Mouse (Mus musculus): ENCODE measurements around the gene Brap. TPM values are rescaled to one million over a fixed set of nuclear protein-coding genes. Genes with fewer than 3 reads are reported as not detected.

Gene Brap
- total and polyA plus RNA-seq, 3 experiments, result 40.3 to 176 (median 42.4) TPM

DNA sequence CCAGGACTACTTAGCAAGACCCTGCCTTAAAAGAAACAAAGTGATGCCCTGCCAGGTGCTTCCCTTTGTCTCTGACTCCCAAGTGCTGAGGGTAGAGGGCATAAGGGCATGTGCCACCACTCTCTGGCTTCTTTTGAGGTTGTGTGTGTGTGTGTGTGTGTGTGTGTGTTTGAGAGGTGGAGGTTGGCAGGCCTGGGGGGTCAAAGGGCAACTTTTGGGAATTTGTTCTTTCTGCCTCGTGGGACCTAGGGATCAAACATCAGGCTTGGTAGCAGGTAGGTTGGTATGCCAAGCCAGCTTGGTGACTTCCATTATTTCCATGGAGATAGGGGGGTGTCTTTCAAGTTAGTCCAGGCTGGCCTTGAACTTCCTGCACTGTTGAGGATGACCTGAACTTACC, 43.0 kb downstream of the Brap start:
- H3K4me1 ChIP-seq (ENCODE audit: control insufficient read depth in 1 of 2, insufficient read depth in 2 of 2, low read length in 2 of 2), result peaks cover 7 to 10% of the 10 kb centered on the region in 2 experiments; a peak in 3 of 4 replicates
- TF ChIP-seq ETS1 (IDR thresholded peaks at IDR 0.05; ENCODE audit: low read depth, low read length) (no peak), MAZ (IDR thresholded peaks at IDR 0.05; ENCODE audit: low read depth, low read length) (no peak), POLR2A (IDR thresholded peaks at IDR 0.05; ENCODE audit: control insufficient read depth in 1 of 2, insufficient read depth in 1 of 2, low read depth in 1 of 2, low read length in 2 of 2, poor library complexity in 1 of 2) (no peak), USF1 (IDR thresholded peaks at IDR 0.05; ENCODE audit: low read depth, low read length) (no peak), SMC3 (IDR thresholded peaks at IDR 0.05; ENCODE audit: low read depth, low read length) (no peak), ZNF384 (IDR thresholded peaks at IDR 0.05; ENCODE audit: low read depth, low read length) (no peak), TBP (IDR thresholded peaks at IDR 0.05; ENCODE audit: low read depth, low read length) (no peak), CTCF (IDR thresholded peaks at IDR 0.05 in 2 of 3, conservative IDR thresholded peaks at IDR 0.05 in 1 of 3; ENCODE audit: control insufficient read depth in 1 of 3, insufficient read depth in 1 of 3, low read depth in 2 of 3, low read length in 3 of 3, poor library complexity in 1 of 3, severe bottlenecking in 1 of 3) (no peak), POLR2AphosphoS2 (IDR thresholded peaks at IDR 0.05; ENCODE audit: low read length) (no peak), SIN3A (IDR thresholded peaks at IDR 0.05; ENCODE audit: low read length) (no peak), EP300 (IDR thresholded peaks at IDR 0.05; ENCODE audit: low read depth in 1 of 2, low read length in 2 of 2) (no peak), NRF1 (IDR thresholded peaks at IDR 0.05; ENCODE audit: insufficient read depth, low read depth, low read length, poor library complexity, severe bottlenecking) (no peak), MYB (IDR thresholded peaks at IDR 0.05; ENCODE audit: low read depth, low read length) (no peak), ELF1 (IDR thresholded peaks at IDR 0.05; ENCODE audit: low read depth, low read length) (no peak), UBTF (IDR thresholded peaks at IDR 0.05; ENCODE audit: borderline replicate concordance, insufficient read depth, low read depth, low read length) (no peak), MAX (IDR thresholded peaks at IDR 0.05; ENCODE audit: low read length) (no peak), BHLHE40 (IDR thresholded peaks at IDR 0.05; ENCODE audit: borderline replicate concordance, low read depth, low read length) (no peak), MAFK (IDR thresholded peaks at IDR 0.05; ENCODE audit: borderline replicate concordance, low read depth, low read length) (no peak), GATA1 (IDR thresholded peaks at IDR 0.05; ENCODE audit: low read depth, low read length) (no peak), TCF12 (IDR thresholded peaks at IDR 0.05; ENCODE audit: low read depth, low read length) (no peak)
- no peak overlapping the region for H3K27ac ChIP-seq (ENCODE audit: control insufficient read depth, low read depth, low read length)
- no peaks in the 10 kb centered on the region for H3K27me3 ChIP-seq (ENCODE audit: control insufficient read depth in 1 of 2, insufficient read depth in 2 of 2, low read length in 2 of 2)
- no peaks in the 10 kb centered on the region for H3K9me3 ChIP-seq (replicated peaks; ENCODE audit: insufficient read depth, low read length)
- H3K9ac ChIP-seq (ENCODE audit: control insufficient read depth, low read depth, low read length, poor library complexity, severe bottlenecking), result no peak overlapping the region
- H3K36me3 ChIP-seq (ENCODE audit: control insufficient read depth in 1 of 2, insufficient read depth in 2 of 2, low read length in 2 of 2), result peaks cover 0 to 7% of the 10 kb centered on the region in 2 experiments; a peak in 2 of 4 replicates
- no peak overlapping the region for H3K4me3 ChIP-seq (ENCODE audit: control insufficient read depth in 1 of 2, insufficient read depth in 1 of 2, low read depth in 2 of 2, low read length in 2 of 2)
- no peaks in the 10 kb centered on the region for H3K79me2 ChIP-seq (ENCODE audit: control insufficient read depth, insufficient read depth, low read length, poor library complexity)
- DNase-seq (ENCODE audit: low read depth, low spot score), result no peak

DNA sequence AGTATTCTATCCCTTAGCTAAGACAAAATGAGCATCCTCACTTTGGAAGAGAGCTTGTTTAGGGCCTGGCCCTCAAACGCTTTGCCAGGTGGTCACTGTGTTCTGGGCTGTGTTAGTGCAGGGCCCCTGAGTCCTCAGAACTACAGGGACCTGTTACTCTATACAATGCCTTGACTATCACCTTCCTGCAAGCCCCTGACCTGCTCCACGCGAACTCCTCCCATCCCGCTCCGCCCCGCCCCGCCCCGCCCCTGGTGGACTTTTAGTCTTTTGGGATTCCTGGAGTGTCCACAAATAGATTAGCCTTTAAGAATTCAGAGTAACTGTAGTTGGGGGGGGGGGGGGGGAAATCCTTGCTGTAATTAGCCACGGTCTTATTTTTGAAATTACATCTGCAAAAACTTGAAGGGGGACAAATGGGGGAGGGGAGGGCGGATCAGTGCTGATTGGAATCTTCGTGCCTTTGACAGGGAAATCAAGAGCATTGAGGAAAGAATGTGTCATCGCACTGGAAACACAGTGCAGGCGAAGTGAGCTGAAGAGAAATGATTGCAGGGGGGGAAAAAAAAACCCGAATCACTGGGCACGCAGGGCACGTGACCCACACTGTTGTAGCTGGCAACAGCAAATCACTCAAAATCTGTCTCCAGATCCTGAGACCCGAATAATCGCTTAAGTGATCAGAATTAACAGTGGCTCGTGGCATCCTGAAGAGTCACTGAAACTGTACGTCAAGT, 44.3 kb downstream of the Brap start:
- Histone ChIP-seq H3K9me3 (replicated peaks; ENCODE audit: insufficient read depth, low read length) (no peaks in the 10 kb centered on the region), H3K4me3 (ENCODE audit: control insufficient read depth in 1 of 2, insufficient read depth in 1 of 2, low read depth in 2 of 2, low read length in 2 of 2) (no peak overlapping the region), H3K27me3 (ENCODE audit: control insufficient read depth in 1 of 2, insufficient read depth in 2 of 2, low read length in 2 of 2) (no peaks in the 10 kb centered on the region), H3K27ac (ENCODE audit: control insufficient read depth, low read depth, low read length) (no peak overlapping the region), H3K4me1 (ENCODE audit: control insufficient read depth in 1 of 2, insufficient read depth in 2 of 2, low read length in 2 of 2) (peaks cover 7 to 10% of the 10 kb centered on the region in 2 experiments; a peak in 3 of 4 replicates), H3K36me3 (ENCODE audit: control insufficient read depth in 1 of 2, insufficient read depth in 2 of 2, low read length in 2 of 2) (peaks cover 0 to 7% of the 10 kb centered on the region in 2 experiments; a peak in 2 of 4 replicates), H3K79me2 (ENCODE audit: control insufficient read depth, insufficient read depth, low read length, poor library complexity) (no peaks in the 10 kb centered on the region), H3K9ac (ENCODE audit: control insufficient read depth, low read depth, low read length, poor library complexity, severe bottlenecking) (no peak overlapping the region)
- no peak for TF ChIP-seq TAL1 (IDR thresholded peaks at IDR 0.05; ENCODE audit: low read length)
- no peak for TF ChIP-seq GATA1 (IDR thresholded peaks at IDR 0.05; ENCODE audit: low read depth, low read length)
- no peak for TF ChIP-seq SIN3A (IDR thresholded peaks at IDR 0.05; ENCODE audit: low read length)
- TF ChIP-seq POLR2AphosphoS5 (IDR thresholded peaks at IDR 0.05; ENCODE audit: borderline replicate concordance, low read depth, low read length), result no peak
- no peak for TF ChIP-seq TBP (IDR thresholded peaks at IDR 0.05; ENCODE audit: low read depth, low read length)
- no peak for TF ChIP-seq EP300 (IDR thresholded peaks at IDR 0.05; ENCODE audit: low read depth in 1 of 2, low read length in 2 of 2)
- no peak for TF ChIP-seq GABPA (IDR thresholded peaks at IDR 0.05; ENCODE audit: low read depth, low read length)
- no peak for TF ChIP-seq E2F4 (IDR thresholded peaks at IDR 0.05; ENCODE audit: borderline replicate concordance, low read depth, low read length)
- TF ChIP-seq NRF1 (IDR thresholded peaks at IDR 0.05; ENCODE audit: insufficient read depth, low read depth, low read length, poor library complexity, severe bottlenecking), result no peak
- no peak for TF ChIP-seq NELFE (IDR thresholded peaks at IDR 0.05; ENCODE audit: low read depth, low read length)
- TF ChIP-seq ZNF384 (IDR thresholded peaks at IDR 0.05; ENCODE audit: low read depth, low read length), result no peak
- no peak for TF ChIP-seq CHD1 (IDR thresholded peaks at IDR 0.05; ENCODE audit: low read depth, low read length)
- TF ChIP-seq POLR2AphosphoS2 (IDR thresholded peaks at IDR 0.05; ENCODE audit: low read length), result no peak
- TF ChIP-seq TCF12 (IDR thresholded peaks at IDR 0.05; ENCODE audit: low read depth, low read length), result no peak
- TF ChIP-seq MXI1 (IDR thresholded peaks at IDR 0.05; ENCODE audit: low read depth, low read length), result no peak
- TF ChIP-seq MAZ (IDR thresholded peaks at IDR 0.05; ENCODE audit: low read depth, low read length), result no peak
- no peak for TF ChIP-seq MYC (IDR thresholded peaks at IDR 0.05; ENCODE audit: low read depth, low read length)
- no peak for TF ChIP-seq JUND (IDR thresholded peaks at IDR 0.05; ENCODE audit: low read depth, low read length)
- no peak for TF ChIP-seq RCOR1 (IDR thresholded peaks at IDR 0.05; ENCODE audit: low read depth, low read length)
- no peak for TF ChIP-seq MYB (IDR thresholded peaks at IDR 0.05; ENCODE audit: low read depth, low read length)
- no peak for DNase-seq (ENCODE audit: low read depth, low spot score)

All from MEL (cell line).